Mouse (Mus musculus): ENCODE results near the gene Cbln1.
A peak's percentile ranks its signal among the peaks of the same experiment; 100 is the strongest.

Gene Cbln1

DNA sequence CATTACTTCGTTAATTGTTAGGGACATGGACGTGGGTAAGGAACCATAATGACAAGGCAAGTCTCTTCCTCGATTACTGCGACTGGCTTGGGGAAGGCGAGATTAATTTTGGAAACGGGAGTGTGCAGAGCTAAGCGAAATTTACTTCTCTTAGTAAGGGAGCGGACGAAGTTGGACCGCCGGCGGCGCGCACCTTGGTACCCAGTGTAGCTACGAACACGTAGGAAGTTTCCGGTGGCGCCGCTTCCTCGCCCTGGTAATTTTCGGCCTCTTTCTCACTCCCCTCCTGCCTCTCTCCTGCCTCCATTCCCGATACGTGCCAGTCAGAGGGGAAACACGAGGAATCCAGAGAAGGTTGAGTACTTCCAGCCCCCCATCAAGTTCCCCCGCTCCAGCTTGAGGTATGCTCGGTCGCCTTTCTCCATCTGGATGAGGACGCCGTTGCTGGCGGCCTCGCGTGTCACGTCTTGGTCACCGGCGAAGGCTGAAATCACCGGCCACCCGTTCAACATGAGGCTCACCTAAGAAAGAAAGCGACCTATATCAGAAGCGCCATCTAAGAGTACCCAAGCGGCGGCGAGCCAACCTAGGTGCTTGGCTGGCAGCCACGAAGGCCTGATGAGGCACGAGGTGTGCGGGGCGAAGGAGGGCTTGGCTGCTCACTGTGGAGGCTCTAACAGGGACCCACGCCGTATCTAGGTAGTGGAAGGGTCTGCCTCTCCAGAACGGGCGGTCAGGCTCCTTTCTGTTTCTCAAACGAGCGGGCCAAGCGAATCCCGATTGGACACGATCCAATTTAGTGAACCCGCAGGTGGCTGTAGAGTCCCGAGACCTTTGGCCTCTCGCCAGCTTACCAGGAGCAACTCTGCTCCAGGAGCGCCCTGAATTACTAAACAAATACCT, 2.2 kb downstream of the Cbln1 start:
- peak; percentile 6 for DNase-seq (ENCODE audit: low read depth, low spot score)

DNA sequence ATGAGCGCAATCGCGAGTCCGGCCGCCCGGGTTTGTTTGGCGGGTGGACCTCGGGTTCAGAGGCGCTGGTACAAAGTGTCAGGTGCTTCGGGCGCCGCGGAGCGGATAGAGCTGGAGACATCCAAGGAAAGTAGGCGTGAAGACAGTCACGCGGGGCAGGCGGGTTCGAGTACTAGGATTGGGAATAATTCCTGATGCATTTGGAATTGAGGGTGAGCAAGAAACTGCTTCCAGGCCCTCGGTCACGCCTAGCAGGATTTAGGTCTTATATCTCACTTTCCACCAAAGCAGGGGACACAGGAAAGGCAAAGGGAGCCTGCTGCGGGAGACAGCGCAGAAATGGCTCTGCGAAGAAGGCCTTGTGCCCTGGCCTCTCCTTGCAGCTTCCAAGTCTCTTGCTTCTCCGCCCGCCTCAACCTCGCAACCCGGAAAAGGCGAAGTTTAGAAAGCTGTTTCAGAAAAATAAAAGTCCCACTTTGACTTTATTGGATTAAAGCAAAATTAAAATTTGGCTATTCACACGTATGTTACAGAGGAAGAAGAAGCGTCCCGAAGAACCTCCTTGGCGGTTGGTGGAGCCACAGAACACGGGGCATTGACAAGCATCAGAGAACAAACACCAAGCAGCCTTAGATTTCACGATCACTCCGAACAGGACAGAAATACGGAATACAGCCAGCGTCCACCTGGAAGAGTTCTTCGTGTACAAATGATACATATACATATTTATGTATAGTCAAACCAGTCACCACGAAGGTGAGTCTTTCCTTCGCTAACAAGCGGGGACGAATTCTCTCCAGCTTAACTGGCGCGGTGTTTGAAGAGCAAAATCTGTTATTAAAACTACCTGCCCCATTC, 3.2 kb downstream of the Cbln1 start:
- no peak for DNase-seq (ENCODE audit: low read depth, low spot score)

DNA sequence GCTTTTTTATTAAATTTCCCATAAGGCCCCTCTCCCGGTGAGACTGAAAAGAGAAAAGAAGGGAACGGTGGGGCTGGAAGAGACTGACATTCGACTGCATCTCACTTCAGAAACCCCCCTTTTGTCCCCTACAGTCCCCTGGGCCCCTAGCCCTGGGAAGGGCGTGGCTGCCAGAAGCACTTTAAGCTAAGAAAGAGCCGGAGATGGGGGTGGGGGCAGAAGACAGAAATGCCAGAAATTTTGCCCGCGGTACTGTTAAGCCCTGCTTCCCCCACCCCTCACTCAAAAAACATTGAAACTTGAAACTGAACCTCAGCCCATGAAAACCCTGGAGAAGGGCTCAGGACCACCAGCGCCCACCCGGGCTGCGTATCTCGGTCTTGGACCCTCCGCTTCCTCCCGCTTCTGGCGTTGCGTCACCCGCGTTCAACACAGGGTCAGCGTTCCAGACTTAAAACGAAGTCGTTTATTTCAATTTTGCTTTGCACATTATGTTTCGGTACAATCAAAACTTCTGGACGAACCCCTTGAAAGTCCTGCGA, 3.9 kb downstream of the Cbln1 start:
- no peak for DNase-seq (ENCODE audit: low read depth, low spot score)

DNA sequence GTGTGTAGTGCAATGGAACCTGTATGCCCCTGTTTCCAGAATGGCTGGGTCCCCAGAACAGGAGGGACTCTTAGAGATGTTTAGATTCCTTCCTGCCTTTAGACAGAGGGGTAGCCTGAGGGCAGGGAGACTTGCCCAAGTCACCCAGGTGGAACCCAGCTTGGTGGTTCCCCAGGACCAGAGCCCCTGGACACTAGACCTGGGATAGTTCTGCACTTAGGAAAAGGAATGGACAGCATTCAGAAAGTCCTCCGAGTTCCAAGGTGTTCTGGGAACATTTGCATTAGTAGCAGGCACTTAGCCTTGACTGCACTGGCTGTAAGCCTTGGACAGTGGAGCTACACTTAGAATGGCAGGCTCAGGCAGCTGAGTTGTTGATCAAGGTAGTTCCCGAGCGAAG, 4.5 kb downstream of the Cbln1 start:
- no peak for DNase-seq (ENCODE audit: low read depth, low spot score)

DNA sequence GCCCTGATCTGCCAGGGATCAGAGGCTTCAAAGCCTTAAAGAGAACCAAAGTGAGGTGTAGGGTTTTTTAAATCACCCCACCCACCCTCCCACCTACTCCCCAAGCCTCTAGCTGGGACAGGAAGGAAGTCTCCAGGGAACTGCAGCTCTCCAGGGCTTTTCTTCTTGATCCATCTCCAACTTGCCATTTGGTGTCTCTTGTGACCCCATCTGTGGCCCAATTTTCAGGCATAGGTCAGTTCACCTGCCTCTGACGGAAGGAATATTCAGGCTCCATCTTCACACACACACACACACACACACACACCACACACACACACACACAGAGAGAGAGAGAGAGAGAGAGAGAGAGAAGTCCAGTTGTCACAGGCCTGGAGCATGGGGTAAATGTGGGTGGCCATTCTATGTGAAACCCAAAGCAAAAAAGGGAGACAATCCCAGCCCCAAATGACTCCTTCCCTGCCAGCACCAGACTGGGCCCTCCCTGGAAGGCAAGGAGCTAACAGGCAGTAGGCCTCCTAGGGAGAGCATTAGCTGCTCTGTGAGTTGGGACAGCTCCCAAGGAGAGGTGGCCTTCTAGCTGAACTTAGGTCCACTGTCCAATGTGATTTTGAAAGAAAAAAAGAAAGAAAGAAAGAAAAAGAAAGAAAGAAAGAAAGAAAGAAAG, 5.3 kb downstream of the Cbln1 start:
- DNase-seq (ENCODE audit: low read depth, low spot score) = no peak

DNA sequence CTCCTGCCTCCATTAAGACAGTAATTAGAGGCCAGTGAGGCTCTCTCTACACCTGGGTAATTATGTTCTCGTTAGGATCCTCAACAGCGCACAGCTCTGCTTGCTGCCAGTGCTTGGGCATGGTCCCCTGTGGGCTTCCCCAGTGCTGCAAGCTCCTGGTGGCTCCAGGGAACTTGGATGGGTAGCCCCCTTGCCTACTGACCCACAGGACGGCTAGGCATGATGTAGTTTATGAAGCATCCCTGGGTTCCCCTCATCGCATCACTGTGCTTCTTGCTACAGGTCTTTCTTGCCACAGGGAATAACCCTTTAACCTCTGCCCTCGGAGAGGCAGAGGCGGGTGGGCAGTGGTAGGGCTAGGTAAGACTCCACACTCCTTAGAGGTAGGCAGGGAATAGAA, 6.1 kb downstream of the Cbln1 start:
- no peak for DNase-seq (ENCODE audit: low read depth, low spot score)

DNA sequence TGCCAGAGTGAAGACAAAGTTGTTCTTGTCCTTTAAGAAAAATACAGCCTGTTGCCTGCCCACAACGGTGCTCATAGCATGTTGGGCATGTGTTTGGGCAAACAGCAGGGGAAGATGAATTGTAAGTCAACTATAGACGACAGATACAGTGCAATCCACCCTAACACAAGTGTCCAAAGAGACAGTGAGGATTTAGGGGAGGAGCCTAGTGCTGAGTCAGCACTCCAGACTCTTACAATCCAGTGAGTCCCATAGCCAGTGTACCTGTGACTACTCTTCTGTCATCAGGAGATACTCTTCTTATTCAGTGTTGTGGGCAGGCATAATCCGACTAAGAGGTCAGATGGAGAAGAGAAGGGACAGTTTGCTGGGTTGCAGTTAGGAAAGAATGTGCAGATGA, 8.0 kb downstream of the Cbln1 start:
- no peak for DNase-seq (ENCODE audit: low read depth, low spot score)

DNA sequence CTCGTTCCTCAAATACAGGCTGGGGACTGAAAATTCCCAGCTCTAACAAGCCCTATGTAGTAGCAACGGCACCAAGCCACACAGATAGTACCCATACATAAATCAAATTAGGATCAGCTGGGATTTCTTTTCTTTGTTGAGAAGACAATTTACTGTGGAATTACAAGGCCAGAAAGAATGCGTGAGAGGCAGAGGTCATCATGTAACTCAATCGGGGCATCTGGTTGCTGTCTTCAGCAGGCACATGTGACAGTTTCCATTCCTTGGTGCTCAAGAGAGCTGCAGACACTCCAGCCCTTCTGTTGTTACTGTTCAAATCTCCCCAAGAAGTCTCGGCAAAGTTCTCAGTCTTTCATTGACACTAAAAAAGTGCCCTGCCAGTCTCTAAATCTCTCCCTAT, 10.6 kb downstream of the Cbln1 start:
- DNase-seq (ENCODE audit: low read depth, low spot score) = no peak

DNA sequence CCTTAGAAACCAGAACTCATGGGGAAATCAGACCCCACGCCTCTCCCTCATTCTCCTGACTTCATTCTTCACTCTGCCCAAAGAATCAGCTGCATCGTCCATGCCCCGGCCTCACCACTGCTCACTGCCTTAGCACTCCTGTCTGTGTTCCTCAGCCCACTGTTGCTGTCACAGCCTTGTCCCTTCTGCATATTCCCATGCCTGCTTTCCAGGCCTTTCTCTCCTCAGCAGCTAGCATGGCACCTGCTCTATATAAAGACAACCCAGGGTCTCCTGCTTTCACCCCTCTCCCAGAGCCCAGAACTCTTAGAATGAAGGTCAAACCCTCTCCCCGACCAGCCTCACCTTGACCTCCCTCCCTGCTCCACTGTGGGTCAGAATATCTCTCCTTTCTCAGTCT, 15.5 kb downstream of the Cbln1 start:
- no peak for DNase-seq (ENCODE audit: low read depth, low spot score)

DNA sequence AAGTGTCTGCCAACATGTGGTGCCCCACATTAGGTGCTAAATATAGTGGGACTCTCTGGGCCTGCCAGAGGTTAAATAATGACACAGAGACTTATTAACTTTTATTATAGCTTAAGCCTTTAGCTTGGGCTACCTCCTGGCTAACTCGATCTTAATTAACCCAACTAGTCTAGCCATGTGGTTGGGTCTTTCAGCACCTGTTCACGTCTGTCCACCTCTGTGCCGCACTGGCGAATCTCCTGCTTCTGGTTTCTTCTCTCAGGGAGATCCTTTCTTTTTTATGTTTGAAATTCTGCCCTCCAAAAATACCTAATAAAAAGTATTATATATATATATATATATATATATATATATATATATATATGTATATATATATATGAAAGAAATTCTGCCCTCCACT, 19.6 kb downstream of the Cbln1 start:
- no peak for DNase-seq (ENCODE audit: low read depth, low spot score)

DNA sequence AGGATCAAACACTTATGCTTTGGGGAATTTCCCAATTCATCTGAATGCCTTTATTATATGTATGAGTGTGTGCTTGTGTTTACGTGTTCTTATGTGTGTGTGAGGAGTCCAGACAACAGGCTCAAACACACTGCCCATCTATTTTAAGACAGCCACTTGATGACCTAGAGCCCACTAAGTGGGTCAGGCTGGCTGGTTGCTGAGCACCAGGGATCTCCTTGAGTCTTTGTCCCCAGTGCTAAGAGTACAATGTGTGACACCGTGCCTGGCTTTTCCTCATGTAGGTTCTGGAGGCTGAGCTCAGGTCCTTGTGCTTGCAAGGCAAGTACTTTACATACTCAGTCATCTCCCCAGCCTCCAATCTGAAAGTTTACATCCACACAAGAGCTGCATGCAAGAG, 20.7 kb downstream of the Cbln1 start:
- DNase-seq (ENCODE audit: low read depth, low spot score) = no peak

DNA sequence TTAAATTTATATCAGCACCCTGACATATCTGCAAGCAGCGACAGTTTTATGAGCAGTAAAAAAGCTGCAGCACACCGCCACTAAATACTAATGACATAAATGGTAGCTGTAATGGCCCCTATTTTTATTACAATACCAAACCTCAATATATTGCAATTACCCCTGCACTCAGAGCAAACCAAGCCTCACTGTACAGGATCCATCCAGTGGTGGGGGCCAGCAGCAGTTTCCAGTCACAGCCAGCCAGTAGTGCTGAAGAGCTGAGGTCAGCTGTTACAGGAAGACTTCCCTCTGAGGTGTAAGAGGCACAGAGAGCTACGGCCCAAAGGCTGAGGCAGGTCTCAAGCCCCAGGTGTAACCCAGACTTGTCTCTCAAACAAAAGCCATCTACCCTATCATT, 37.8 kb downstream of the Cbln1 start:
- no peak for DNase-seq (ENCODE audit: low read depth, low spot score)

DNA sequence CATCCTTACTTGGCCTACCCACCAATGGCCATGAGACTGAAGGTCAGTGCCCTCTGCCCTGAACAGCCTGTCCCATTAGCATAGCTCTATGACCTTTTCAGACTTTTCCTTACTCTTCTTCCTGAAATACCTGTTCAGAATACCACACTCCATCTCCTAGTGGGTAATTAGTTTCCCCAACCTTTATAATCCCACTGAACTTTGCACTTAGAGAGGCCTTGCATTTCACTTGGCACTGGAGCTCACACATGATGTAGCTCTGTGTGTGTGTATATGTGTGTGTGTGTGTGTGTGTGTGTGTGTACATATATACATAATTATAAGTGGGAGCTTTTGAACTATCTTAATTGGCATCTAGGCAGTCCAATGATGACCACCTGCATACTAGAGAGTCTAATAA, 45.2 kb downstream of the Cbln1 start:
- no peak for DNase-seq (ENCODE audit: low read depth, low spot score)

DNA sequence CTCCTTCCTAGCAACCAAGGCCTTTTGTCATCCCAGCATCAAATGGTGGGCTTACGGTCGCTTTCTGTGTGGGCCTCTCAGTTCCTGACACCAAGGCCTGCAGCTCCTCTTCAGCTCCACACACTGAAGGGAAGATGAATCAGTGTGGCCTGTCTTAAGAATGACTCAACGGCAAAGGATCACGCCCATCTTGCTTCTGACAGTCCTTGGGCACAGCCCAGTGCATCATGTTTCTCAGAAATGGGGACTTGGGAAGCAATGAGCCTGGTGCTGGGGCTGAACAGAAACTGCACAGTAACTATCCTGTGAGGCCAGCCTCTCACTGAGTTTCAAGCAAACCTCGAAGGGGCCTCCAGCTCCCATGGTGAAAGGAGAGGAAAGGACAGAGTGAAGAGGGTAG, 47.7 kb downstream of the Cbln1 start:
- no peak for DNase-seq (ENCODE audit: low read depth, low spot score)

DNA sequence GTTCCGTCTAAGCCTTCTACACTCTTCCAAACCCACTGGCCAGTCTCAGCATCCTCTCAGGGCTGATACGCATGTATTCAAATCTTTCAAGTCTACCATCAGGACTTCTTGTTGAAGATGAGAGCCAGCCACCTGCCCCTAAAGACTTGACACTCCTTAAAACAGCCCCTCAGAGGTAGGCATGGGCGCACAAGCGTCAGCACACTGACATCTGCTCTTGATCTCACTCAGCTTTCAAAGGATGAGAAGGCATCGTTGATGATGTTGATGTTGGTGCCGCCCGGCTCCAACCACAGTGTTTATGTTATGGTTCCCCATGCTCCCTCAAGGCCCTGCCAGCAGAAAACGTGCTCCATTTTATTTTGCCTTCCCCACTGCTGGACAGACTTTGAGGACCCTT, 50.7 kb downstream of the Cbln1 start:
- no peak for DNase-seq (ENCODE audit: low read depth, low spot score)
